Comparison of ENCODE assay signal across 9 mouse cellular contexts in the genomic region with DNA sequence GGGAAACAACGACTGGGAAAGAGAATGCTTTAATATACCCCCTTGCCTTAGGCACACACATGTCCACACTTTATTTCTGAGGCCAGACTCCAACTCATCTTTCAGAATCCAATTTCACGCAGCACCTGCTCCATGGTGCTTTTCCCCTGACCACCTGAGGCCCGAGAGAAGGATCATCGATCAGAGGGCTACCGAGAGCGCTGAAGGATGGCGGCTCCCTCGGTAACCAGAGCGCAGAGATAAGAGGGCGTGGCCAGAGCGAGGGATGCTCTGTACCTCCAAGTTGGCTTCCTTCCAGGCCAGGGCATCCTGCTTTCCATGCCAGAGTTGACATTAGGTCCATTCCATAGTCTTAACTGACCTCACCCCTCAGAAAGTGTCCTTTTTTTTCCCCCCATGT. TPM values are rescaled to one million over a fixed set of nuclear protein-coding genes. Genes with fewer than 3 reads are reported as not detected.
A peak's percentile ranks its signal among the peaks of the same experiment; 100 is the strongest.
DNase-seq lines count a peak whose midpoint lies in the region; ATAC-seq and TF ChIP-seq lines count a peak whose summit lies in the region.
"Had no signal": no experiment of that assay in that cellular context is flagged by ENCODE, and none has a peak within 500 bp of the region (broad histone marks: within the 10 kb centered on the region; RNA-seq: fewer than 3 reads in every experiment).

No protein-coding gene starts in this region.

- no peak for ATAC-seq in heart, embryonic 15.5 days (replicated peaks; ENCODE audit: insufficient number of reproducible peaks, insufficient read depth, low FRiP score, low read depth)
- ATAC-seq in hindbrain, embryonic 12.5 days (ENCODE audit: low FRiP score): no peak; the same call in 1 of the 2 replicates
- ATAC-seq in midbrain, embryonic 13.5 days: peak; percentile 24; the same call in 1 of the 2 replicates
- ATAC-seq in CD4-positive, CD25-positive, alpha-beta regulatory T cell, adult 4 months: no peak

- no peaks in the 10 kb centered on the region for H3K9me3 ChIP-seq in heart, embryonic 15.5 days (replicated peaks)
- H3K9me3 ChIP-seq in hindbrain, embryonic 12.5 days (replicated peaks): no peaks in the 10 kb centered on the region
- H3K9me3 ChIP-seq in midbrain, embryonic 13.5 days: no peaks in the 10 kb centered on the region

- H3K36me3 ChIP-seq in heart, embryonic 15.5 days: no peaks in the 10 kb centered on the region
- H3K36me3 ChIP-seq in hindbrain, embryonic 12.5 days: no peaks in the 10 kb centered on the region
- no peaks in the 10 kb centered on the region for H3K36me3 ChIP-seq in midbrain, embryonic 13.5 days
- no peaks in the 10 kb centered on the region for H3K36me3 ChIP-seq in thymus, adult 2 months (ENCODE audit: control insufficient read depth, insufficient read depth, low read length)

- 2% methylated on average over 11 of the region's 11 CpGs for WGBS in heart, embryonic 15.5 days
- under 1% methylated on average over 11 of the region's 11 CpGs for WGBS in hindbrain, embryonic 12.5 days
- 0% methylated on average over 11 of the region's 11 CpGs for WGBS in midbrain, embryonic 13.5 days
- WGBS in thymus, adult 2 months: 17% methylated on average over 11 of the region's 11 CpGs

- peak overlapping the region; percentile 74 for H3K9ac ChIP-seq in heart, embryonic 15.5 days
- H3K9ac ChIP-seq in hindbrain, embryonic 12.5 days: peak overlapping the region; percentile 90
- H3K9ac ChIP-seq in midbrain, embryonic 13.5 days (replicated peaks): peak overlapping the region; percentile 96

- H3K27me3 ChIP-seq in heart, embryonic 15.5 days: 0 out of 2 replicates have a peak, but pooled peaks cover 4% of the 10 kb centered on the region
- H3K27me3 ChIP-seq in hindbrain, embryonic 12.5 days: no peaks in the 10 kb centered on the region
- no peaks in the 10 kb centered on the region for H3K27me3 ChIP-seq in midbrain, embryonic 13.5 days
- peaks cover 10% of the 10 kb centered on the region for H3K27me3 ChIP-seq in thymus, adult 2 months (ENCODE audit: control insufficient read depth, insufficient read depth, low read length)
- H3K27me3 ChIP-seq: Patski had no signal

- DNase-seq in heart, adult 18-20 months: no peak
- DNase-seq in cerebellum, postnatal 14 days: peak; percentile 52 to 68
- DNase-seq in thymus, adult 2 months: no peak
- DNase-seq in spleen, adult 18-20 months: no peak

- peak overlapping the region; percentile 87 for H3K4me2 ChIP-seq in heart, embryonic 15.5 days
- H3K4me2 ChIP-seq in hindbrain, embryonic 12.5 days (replicated peaks): peak overlapping the region; percentile 80
- peak overlapping the region; percentile 78 for H3K4me2 ChIP-seq in midbrain, embryonic 13.5 days (replicated peaks)

- peak overlapping the region; percentile 94 for H3K27ac ChIP-seq in heart, embryonic 15.5 days
- peak overlapping the region; percentile 99 for H3K27ac ChIP-seq in hindbrain, embryonic 12.5 days
- peak overlapping the region; percentile 99 for H3K27ac ChIP-seq in midbrain, embryonic 13.5 days
- no peak overlapping the region for H3K27ac ChIP-seq in thymus, adult 2 months (ENCODE audit: control insufficient read depth, insufficient read depth, low read length)

- peaks cover 38% of the 10 kb centered on the region for H3K4me1 ChIP-seq in heart, embryonic 15.5 days (replicated peaks)
- H3K4me1 ChIP-seq in hindbrain, embryonic 12.5 days: peaks cover 44% of the 10 kb centered on the region
- H3K4me1 ChIP-seq in midbrain, embryonic 13.5 days (replicated peaks): peaks cover 48% of the 10 kb centered on the region
- peaks cover 10% of the 10 kb centered on the region for H3K4me1 ChIP-seq in thymus, adult 2 months (replicated peaks; ENCODE audit: control insufficient read depth, insufficient read depth, low read length)

- TF ChIP-seq POLR2A in thymus, adult 2 months (IDR thresholded peaks at IDR 0.05; ENCODE audit: control insufficient read depth, extremely low read depth, insufficient read depth, low read length, poor library complexity): no peak

- TF ChIP-seq CTCF in thymus, adult 2 months (IDR thresholded peaks at IDR 0.05; ENCODE audit: borderline replicate concordance, control insufficient read depth, extremely low read depth, insufficient read depth, low read length, poor library complexity): no peak

- H3K4me3 ChIP-seq in heart, embryonic 15.5 days: peak overlapping the region; percentile 70
- H3K4me3 ChIP-seq in hindbrain, embryonic 12.5 days: peak overlapping the region; percentile 67
- peak overlapping the region; percentile 83 for H3K4me3 ChIP-seq in midbrain, embryonic 13.5 days (replicated peaks)
- no peak overlapping the region for H3K4me3 ChIP-seq in thymus, adult 2 months (ENCODE audit: control insufficient read depth, insufficient read depth, low read length)

RNA-seq across cellular contexts. Expression of a gene that starts 0.6 kb away (rescaled TPM):
- 48.1 and 49.3 TPM in 2 replicates for polyA plus RNA-seq in heart, embryonic 15.5 days (2015; fragmentation: Nextera tagmentation; extraction: Ambion mirVana)
- total RNA-seq in heart, adult 18-20 months (2021): 1 to 10 TPM; 2.1 to 3.9 TPM
- polyA plus RNA-seq in hindbrain, embryonic 12.5 days (2016; fragmentation: Nextera tagmentation; extraction: Ambion mirVana): 88.2 and 89.2 TPM in 2 replicates
- 64.2 and 64.9 TPM in 2 replicates for polyA plus RNA-seq in midbrain, embryonic 13.5 days (2015; fragmentation: Nextera tagmentation; extraction: Ambion mirVana)
- not detected for polyA plus RNA-seq in CD4-positive, CD25-positive, alpha-beta regulatory T cell, adult 4 months (2017; shearing (Covaris generic))
- 0.43 and 0.69 TPM in 2 replicates for polyA plus RNA-seq in thymus, adult 2 months (2012; rRNA removed)

Comparison
In these comparisons a context has a peak if more than half of its experiments do, and no peak if none do; other contexts are left out.
1. DNase-seq: peak in cerebellum, postnatal 14 days (2 of 2); none in heart, adult 18-20 months (0 of 2), thymus, adult 2 months (single experiment) and spleen, adult 18-20 months (0 of 2).
2. RNA of a gene that starts 0.6 kb away (polyA plus RNA-seq): 88.2 to 89.2 TPM in hindbrain, embryonic 12.5 days, 64.2 to 64.9 TPM in midbrain, embryonic 13.5 days and 48.1 to 49.3 TPM in heart, embryonic 15.5 days; 0.43 to 0.69 TPM in thymus, adult 2 months and not detected in CD4-positive, CD25-positive, alpha-beta regulatory T cell, adult 4 months; every median in the first group is over 10 times any median in the second.
3. Peak in every context shown above with its lines, with median percentiles within 50 percentile points of each other: H3K4me2 ChIP-seq and H3K9ac ChIP-seq.